27 mouse cellular contexts compared by ENCODE assay signal in the genomic region with DNA sequence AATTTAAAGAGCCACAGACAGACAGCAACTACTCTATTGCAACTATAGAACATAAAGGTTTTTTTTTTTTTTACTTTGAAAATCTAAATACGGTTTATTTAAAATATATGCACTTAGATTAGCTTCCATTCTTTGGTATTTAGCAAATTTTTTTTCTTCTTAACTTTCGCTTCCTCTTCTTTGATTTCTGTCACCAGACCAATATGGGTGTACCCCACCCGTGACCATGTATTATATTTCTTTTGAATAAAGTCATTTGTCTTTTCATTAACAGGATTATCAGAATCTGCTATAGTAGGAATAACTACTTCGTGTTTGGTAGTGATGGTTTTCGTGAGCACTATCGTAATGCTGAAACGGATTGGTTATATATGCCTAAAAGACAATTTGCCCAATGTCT. TPM values are rescaled to one million over a fixed set of nuclear protein-coding genes. Genes with fewer than 3 reads are reported as not detected.
A peak's percentile ranks its signal among the peaks of the same experiment; 100 is the strongest.
DNase-seq lines count a peak whose midpoint lies in the region; ATAC-seq and TF ChIP-seq lines count a peak whose summit lies in the region.
"Had no signal": no experiment of that assay in that cellular context is flagged by ENCODE, and none has a peak within 500 bp of the region (broad histone marks: within the 10 kb centered on the region; RNA-seq: fewer than 3 reads in every experiment).

No protein-coding gene starts in this region.

- no peaks in the 10 kb centered on the region; the same call in 1 of the 2 replicates for H3K36me3 ChIP-seq in midbrain, embryonic 11.5 days (ENCODE audit: control insufficient read depth, insufficient read depth, low read length)
- H3K36me3 ChIP-seq in midbrain, embryonic 10.5 days: peaks cover 32% of the 10 kb centered on the region
- H3K36me3 ChIP-seq in MEL (ENCODE audit: control insufficient read depth in 1 of 2, insufficient read depth in 2 of 2, low read length in 2 of 2): peaks cover 0 to 26% of the 10 kb centered on the region in 2 experiments; a peak in 3 of 4 replicates

- H3K27ac ChIP-seq in midbrain, embryonic 11.5 days (ENCODE audit: low read depth, low read length): no peak overlapping the region
- H3K27ac ChIP-seq in midbrain, embryonic 10.5 days (replicated peaks): no peak overlapping the region
- peak overlapping the region; percentile 31; the same call in 1 of the 2 replicates for H3K27ac ChIP-seq in MEL (ENCODE audit: control insufficient read depth, low read depth, low read length)
- H3K27ac ChIP-seq in brown adipose tissue, adult 24 weeks (replicated peaks; ENCODE audit: low read depth, low read length): 0 out of 2 replicates have a peak overlapping the region, but pooled peaks have one; percentile 47
- H3K27ac ChIP-seq: embryonic facial prominence, embryonic 12.5 days; forebrain, embryonic 15.5 days; heart, embryonic 10.5 days; hindbrain, embryonic 13.5 days; hindbrain, postnatal 0 days had no signal

- peak; percentile 12 for DNase-seq in midbrain, embryonic 11.5 days (ENCODE audit: low spot score, missing footprints)
- no peak for DNase-seq in midbrain, embryonic 10.5 days (ENCODE audit: low spot score)
- no peak for DNase-seq in MEL (ENCODE audit: low read depth, low spot score)
- no peak for DNase-seq in left cerebral cortex, adult 9 months (ENCODE audit: low spot score in 2 of 2)
- no peak for DNase-seq in layer of hippocampus, adult 18-20 months (ENCODE audit: low spot score in 2 of 2)
- no peak for DNase-seq in kidney, postnatal 4 days
- DNase-seq: adrenal gland, postnatal 25 days; cerebellum, adult 11-12 months; cerebellum, adult 9-10 months; cerebellum, postnatal 25 days; gastrocnemius, postnatal 10 days; heart, adult 18-20 months; heart, postnatal 10 days had no signal

- no peak for TF ChIP-seq POLR2A in MEL (IDR thresholded peaks at IDR 0.05; ENCODE audit: control insufficient read depth in 1 of 2, insufficient read depth in 1 of 2, low read depth in 1 of 2, low read length in 2 of 2, poor library complexity in 1 of 2)

- TF ChIP-seq CTCF in MEL (IDR thresholded peaks at IDR 0.05 in 2 of 3, conservative IDR thresholded peaks at IDR 0.05 in 1 of 3; ENCODE audit: control insufficient read depth in 1 of 3, insufficient read depth in 1 of 3, low read depth in 2 of 3, low read length in 3 of 3, poor library complexity in 1 of 3, severe bottlenecking in 1 of 3): no peak

- no peaks in the 10 kb centered on the region for H3K79me2 ChIP-seq in MEL (ENCODE audit: control insufficient read depth, insufficient read depth, low read length, poor library complexity)

- WGBS in midbrain, embryonic 11.5 days: 94% methylated on average over 7 of the region's 7 CpGs
- 93% methylated on average over 7 of the region's 7 CpGs for WGBS in midbrain, embryonic 10.5 days

- no peaks in the 10 kb centered on the region for H3K9me3 ChIP-seq in midbrain, embryonic 11.5 days (ENCODE audit: control insufficient read depth, low read length)
- no peaks in the 10 kb centered on the region for H3K9me3 ChIP-seq in midbrain, embryonic 10.5 days (replicated peaks)
- H3K9me3 ChIP-seq in MEL (replicated peaks; ENCODE audit: insufficient read depth, low read length): no peaks in the 10 kb centered on the region
- H3K9me3 ChIP-seq: embryonic facial prominence, embryonic 12.5 days; forebrain, embryonic 15.5 days; heart, embryonic 10.5 days; hindbrain, embryonic 13.5 days had no signal

- no peaks in the 10 kb centered on the region for H3K4me1 ChIP-seq in midbrain, embryonic 11.5 days (ENCODE audit: control insufficient read depth, insufficient read depth, low read length)
- peaks cover 8% of the 10 kb centered on the region; the same call in 1 of the 2 replicates for H3K4me1 ChIP-seq in midbrain, embryonic 10.5 days
- peaks cover 16 to 19% of the 10 kb centered on the region in 2 experiments for H3K4me1 ChIP-seq in MEL (ENCODE audit: control insufficient read depth in 1 of 2, insufficient read depth in 2 of 2, low read length in 2 of 2)
- H3K4me1 ChIP-seq in brown adipose tissue, adult 24 weeks (ENCODE audit: control insufficient read depth, insufficient read depth, insufficient read length, low read length): no peaks in the 10 kb centered on the region
- H3K4me1 ChIP-seq: embryonic facial prominence, embryonic 12.5 days; forebrain, embryonic 15.5 days; hindbrain, embryonic 13.5 days had no signal

- no peak overlapping the region for H3K4me2 ChIP-seq in midbrain, embryonic 11.5 days
- H3K4me2 ChIP-seq: embryonic facial prominence, embryonic 12.5 days; forebrain, embryonic 15.5 days; hindbrain, embryonic 13.5 days had no signal

- H3K27me3 ChIP-seq in midbrain, embryonic 11.5 days (ENCODE audit: control insufficient read depth, insufficient read depth, low read length): no peaks in the 10 kb centered on the region
- no peaks in the 10 kb centered on the region for H3K27me3 ChIP-seq in midbrain, embryonic 10.5 days (ENCODE audit: low read depth, poor library complexity, severe bottlenecking)
- no peaks in the 10 kb centered on the region for H3K27me3 ChIP-seq in MEL (ENCODE audit: control insufficient read depth in 1 of 2, insufficient read depth in 2 of 2, low read length in 2 of 2)
- H3K27me3 ChIP-seq: embryonic facial prominence, embryonic 12.5 days; forebrain, embryonic 15.5 days; hindbrain, embryonic 13.5 days; Patski had no signal

- no peak for TF ChIP-seq RAD21 in MEL (IDR thresholded peaks at IDR 0.05; ENCODE audit: low read depth, low read length)

- H3K4me3 ChIP-seq in midbrain, embryonic 11.5 days (ENCODE audit: low read depth, low read length): no peak overlapping the region
- H3K4me3 ChIP-seq in midbrain, embryonic 10.5 days: no peak overlapping the region
- no peak overlapping the region for H3K4me3 ChIP-seq in MEL (ENCODE audit: control insufficient read depth in 1 of 2, insufficient read depth in 1 of 2, low read depth in 2 of 2, low read length in 2 of 2)
- H3K4me3 ChIP-seq in brown adipose tissue, adult 24 weeks (ENCODE audit: insufficient read depth, low read depth, low read length): no peak overlapping the region
- H3K4me3 ChIP-seq: embryonic facial prominence, embryonic 12.5 days; forebrain, embryonic 15.5 days; heart, embryonic 10.5 days; hindbrain, embryonic 13.5 days had no signal

- TF ChIP-seq EP300 in MEL (IDR thresholded peaks at IDR 0.05; ENCODE audit: low read depth in 1 of 2, low read length in 2 of 2): no peak

- no peak overlapping the region for H3K9ac ChIP-seq in midbrain, embryonic 11.5 days (ENCODE audit: low read length)
- no peak overlapping the region for H3K9ac ChIP-seq in MEL (ENCODE audit: control insufficient read depth, low read depth, low read length, poor library complexity, severe bottlenecking)
- H3K9ac ChIP-seq: embryonic facial prominence, embryonic 12.5 days; forebrain, embryonic 15.5 days; hindbrain, embryonic 13.5 days had no signal

- ATAC-seq in midbrain, embryonic 11.5 days (ENCODE audit: low FRiP score): no peak
- ATAC-seq: activated CD4-positive, CD25-positive, alpha-beta regulatory T cell, adult 4 months; CD4-positive, CD25-positive, alpha-beta regulatory T cell, adult 4 months; forebrain, embryonic 15.5 days; hindbrain, postnatal 0 days; Patski had no signal

TF ChIP-seq in MEL, 35 proteins besides CTCF, POLR2A, EP300 and RAD21:
- TF ChIP-seq POLR2AphosphoS5 (IDR thresholded peaks at IDR 0.05; ENCODE audit: borderline replicate concordance, low read depth, low read length) (no peak), MYC (IDR thresholded peaks at IDR 0.05; ENCODE audit: low read depth, low read length) (no peak), MAZ (IDR thresholded peaks at IDR 0.05; ENCODE audit: low read depth, low read length) (no peak), KAT2A (conservative IDR thresholded peaks at IDR 0.05; ENCODE audit: low read depth, low read length) (no peak), BHLHE40 (IDR thresholded peaks at IDR 0.05; ENCODE audit: borderline replicate concordance, low read depth, low read length) (no peak), USF2 (IDR thresholded peaks at IDR 0.05; ENCODE audit: borderline replicate concordance in 1 of 2, insufficient read depth in 1 of 2, low read depth in 1 of 2, low read length in 2 of 2) (no peak), ELF1 (IDR thresholded peaks at IDR 0.05; ENCODE audit: low read depth, low read length) (no peak), UBTF (IDR thresholded peaks at IDR 0.05; ENCODE audit: borderline replicate concordance, insufficient read depth, low read depth, low read length) (no peak), POLR2AphosphoS2 (IDR thresholded peaks at IDR 0.05; ENCODE audit: low read length) (no peak), ETS1 (IDR thresholded peaks at IDR 0.05; ENCODE audit: low read depth, low read length) (no peak)

RNA-seq across cellular contexts. Expression of gene Il10rb, which starts 7.0 kb away (rescaled TPM):
- 8.1 and 8.5 TPM in 2 replicates for polyA plus RNA-seq in midbrain, embryonic 11.5 days (2014; fragmentation: Nextera tagmentation; extraction: Ambion mirVana)
- polyA plus RNA-seq in midbrain, embryonic 10.5 days (2016; fragmentation: Nextera tagmentation; extraction: Ambion mirVana): 6.9 and 8.9 TPM in 2 replicates
- total RNA-seq in MEL (2012; rRNA removed): 4.7 and 5.9 TPM in 2 replicates
- polyA plus RNA-seq in MEL (2012; ENCODE audit: insufficient read depth in 1 of 2, insufficient read length in 2 of 2, low read depth in 1 of 2, low replicate concordance in 2 of 2, missing spikeins in 1 of 2): 10 to 100 TPM in 1 of 2 experiments, not detected in 1; 14.6 TPM
- polyA plus RNA-seq in brown adipose tissue, adult 24 weeks (2012; ENCODE audit: insufficient read depth, insufficient read length, missing spikeins): 29.5 and 44.8 TPM in 2 replicates
- 1 to 10 TPM; 7.8 to 9.5 TPM for total RNA-seq in layer of hippocampus, adult 18-20 months (2021)

RNA-seq across cellular contexts. Expression of gene Gm21970, which starts 7.4 kb away (rescaled TPM):
- not detected in 2 replicates for polyA plus RNA-seq in midbrain, embryonic 11.5 days (2014; fragmentation: Nextera tagmentation; extraction: Ambion mirVana)
- polyA plus RNA-seq in midbrain, embryonic 10.5 days (2016; fragmentation: Nextera tagmentation; extraction: Ambion mirVana): not detected in 2 replicates
- total RNA-seq in MEL (2012; rRNA removed): not detected in 2 replicates
- polyA plus RNA-seq in MEL (2012; ENCODE audit: insufficient read depth in 1 of 2, insufficient read length in 2 of 2, low read depth in 1 of 2, low replicate concordance in 2 of 2, missing spikeins in 1 of 2): not detected
- 13.8 TPM in 1 of 2 replicates, not detected in the other for polyA plus RNA-seq in brown adipose tissue, adult 24 weeks (2012; ENCODE audit: insufficient read depth, insufficient read length, missing spikeins)
- total RNA-seq in layer of hippocampus, adult 18-20 months (2021): not detected
- total RNA-seq: adrenal gland, adult 18-20 months; adrenal gland, postnatal 25 days; gastrocnemius, postnatal 10 days; gastrocnemius, postnatal 4 days; heart, adult 18-20 months; heart, postnatal 10 days; hematopoietic stem cell, adult 5-6 weeks; hindbrain, postnatal 0 days had no signal
- polyA plus RNA-seq: CD4-positive, CD25-positive, alpha-beta regulatory T cell, adult 4 months; cortical plate, adult 2 months; embryonic facial prominence, embryonic 12.5 days; forebrain, embryonic 15.5 days; heart, embryonic 10.5 days; heart, embryonic 14.5 days; hindbrain, embryonic 13.5 days; hindbrain, postnatal 0 days had no signal

RNA-seq across cellular contexts. Expression of gene Ifnar2, which starts 26.4 kb away (rescaled TPM):
- 32.6 and 32.7 TPM in 2 replicates for polyA plus RNA-seq in midbrain, embryonic 11.5 days (2014; fragmentation: Nextera tagmentation; extraction: Ambion mirVana)
- polyA plus RNA-seq in midbrain, embryonic 10.5 days (2016; fragmentation: Nextera tagmentation; extraction: Ambion mirVana): 26.0 and 27.9 TPM in 2 replicates
- 21.8 and 24.1 TPM in 2 replicates for total RNA-seq in MEL (2012; rRNA removed)
- polyA plus RNA-seq in MEL (2012; ENCODE audit: insufficient read depth in 1 of 2, insufficient read length in 2 of 2, low read depth in 1 of 2, low replicate concordance in 2 of 2, missing spikeins in 1 of 2): 10 to 100 TPM in 1 of 2 experiments, not detected in 1; 38.3 TPM
- 147 and 149 TPM in 2 replicates for polyA plus RNA-seq in brown adipose tissue, adult 24 weeks (2012; ENCODE audit: insufficient read depth, insufficient read length, missing spikeins)
- 10 to 100 TPM; 22.8 to 25.9 TPM for total RNA-seq in layer of hippocampus, adult 18-20 months (2021)

Comparison
In these comparisons a context has a peak if more than half of its experiments do, and no peak if none do; other contexts are left out.
1. H3K27ac ChIP-seq: peak in MEL (single experiment) and brown adipose tissue, adult 24 weeks (single experiment); none in midbrain, embryonic 11.5 days (single experiment) and midbrain, embryonic 10.5 days (single experiment).